Mouse (Mus musculus) T-helper 1 cell (primary cell): ENCODE results near the gene Pcsk6.

Source experiments
- in situ Hi-C: fragments of 300-600 bp; cut with MboI, MseI; formaldehyde crosslinking; loops from one replicate; pipeline ENCODE4 v1.15.1; 2025; ENCODE audit warnings: high pct_unique_total_duplicates

The Pcsk6 gene

DNA sequence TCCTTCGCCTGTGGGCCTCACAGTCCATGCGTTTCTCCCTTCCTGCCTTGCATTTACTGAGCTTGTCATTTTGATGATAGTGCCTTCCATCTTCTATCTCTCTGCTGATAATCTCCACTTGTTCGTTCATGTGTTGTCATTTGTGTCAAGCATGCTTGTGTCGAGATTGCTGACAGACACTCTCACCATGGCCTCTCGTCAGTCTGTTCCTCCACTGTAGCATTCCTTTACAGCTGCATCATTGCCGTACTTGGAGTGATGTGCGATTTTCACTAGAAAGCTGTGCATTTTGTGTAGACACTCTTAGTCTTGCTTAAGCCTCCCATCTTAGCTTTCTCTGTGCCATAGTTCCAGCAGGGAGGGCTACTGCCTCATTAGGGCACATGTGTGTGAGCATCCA lies 79.5 kb downstream of the Pcsk6 start:
- in situ Hi-C loops, result no loop called here

DNA sequence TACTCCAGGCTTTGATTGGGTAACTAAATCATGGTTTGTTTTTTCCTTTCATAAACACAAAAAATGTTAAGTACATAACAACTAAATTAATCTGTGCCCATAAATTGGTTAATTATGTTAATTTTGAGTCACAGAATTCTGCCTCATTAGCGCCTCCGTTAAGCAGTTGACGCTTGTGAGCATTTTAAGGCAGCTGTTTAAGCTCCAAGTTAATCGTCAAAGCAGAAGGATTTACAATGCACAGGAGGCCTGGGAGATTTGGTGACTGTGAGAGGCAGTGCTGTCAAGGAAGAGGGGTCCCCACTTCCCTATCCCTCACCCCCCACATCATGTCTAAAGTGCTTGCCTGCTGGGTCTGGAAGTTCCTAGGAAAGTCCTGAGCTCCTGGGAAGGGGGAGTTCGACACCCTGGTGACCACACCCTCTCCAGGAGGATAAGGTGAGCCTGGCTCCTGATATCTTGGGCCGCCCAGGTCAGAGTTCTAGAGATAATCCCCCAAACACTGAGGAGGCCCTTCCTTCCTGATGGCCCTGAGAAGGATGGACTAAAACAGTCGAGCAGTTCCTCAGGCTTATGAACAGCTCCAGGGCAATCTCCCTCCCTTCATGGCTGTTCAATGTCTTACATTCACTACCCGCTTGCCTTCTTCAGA lies 83.9 kb downstream of the Pcsk6 start:
- in situ Hi-C loops, result no loop called here

- in situ Hi-C loops, result no loop called here
These were observed 84.9 kb downstream of the Pcsk6 start for GRCm38 (mm10) chr7:65946397-65946796.

GRCm38 (mm10) chr7:65948891-65949290 lies 87.4 kb downstream of the Pcsk6 start:
- in situ Hi-C loops, result no loop called here

DNA sequence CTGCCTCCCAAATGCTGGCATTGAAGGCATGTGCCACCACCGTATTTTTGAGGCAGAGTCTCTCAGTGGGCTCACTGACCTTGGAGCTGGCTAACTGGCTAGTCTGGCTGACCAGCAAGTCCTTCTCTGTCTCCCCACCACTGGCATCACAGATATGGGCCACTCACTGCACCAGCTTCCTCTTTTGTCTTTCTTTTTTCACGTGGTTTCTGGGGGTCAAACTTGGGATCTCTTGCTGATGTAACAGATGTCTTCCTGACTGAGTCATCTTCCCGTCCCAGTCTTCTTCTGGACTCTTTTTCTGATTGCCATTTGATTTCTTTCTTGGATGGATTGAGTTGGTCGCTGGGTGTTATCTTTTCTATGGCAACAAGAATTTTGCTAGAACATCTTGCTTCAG lies 93.0 kb downstream of the Pcsk6 start:
- in situ Hi-C loops, result no loop called here

- in situ Hi-C loops, result no loop called here
These were observed 94.0 kb downstream of the Pcsk6 start for GRCm38 (mm10) chr7:65955304-65956220.

- in situ Hi-C loops, result no loop called here
These were observed 95.7 kb downstream of the Pcsk6 start for GRCm38 (mm10) chr7:65957245-65957644.

DNA sequence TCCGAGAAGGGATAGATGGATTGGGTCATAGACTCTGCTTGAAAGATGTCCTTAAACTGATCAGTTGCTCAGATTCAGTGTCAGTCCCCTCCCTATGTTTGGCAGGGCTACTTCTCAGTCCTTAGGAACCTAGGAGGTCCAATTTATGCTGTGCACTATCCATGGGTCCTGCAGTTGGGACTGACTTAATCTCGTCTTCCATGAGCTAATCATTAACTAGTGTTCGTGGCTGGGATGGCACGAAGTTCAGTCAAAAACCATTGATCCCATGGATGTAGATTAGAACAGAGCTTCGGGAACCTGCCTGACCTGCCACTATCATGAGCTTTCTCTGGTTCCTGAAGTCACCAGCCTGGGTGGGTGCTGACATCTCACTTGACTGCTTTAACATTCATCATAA lies 96.6 kb downstream of the Pcsk6 start:
- in situ Hi-C loops, result no loop called here

DNA sequence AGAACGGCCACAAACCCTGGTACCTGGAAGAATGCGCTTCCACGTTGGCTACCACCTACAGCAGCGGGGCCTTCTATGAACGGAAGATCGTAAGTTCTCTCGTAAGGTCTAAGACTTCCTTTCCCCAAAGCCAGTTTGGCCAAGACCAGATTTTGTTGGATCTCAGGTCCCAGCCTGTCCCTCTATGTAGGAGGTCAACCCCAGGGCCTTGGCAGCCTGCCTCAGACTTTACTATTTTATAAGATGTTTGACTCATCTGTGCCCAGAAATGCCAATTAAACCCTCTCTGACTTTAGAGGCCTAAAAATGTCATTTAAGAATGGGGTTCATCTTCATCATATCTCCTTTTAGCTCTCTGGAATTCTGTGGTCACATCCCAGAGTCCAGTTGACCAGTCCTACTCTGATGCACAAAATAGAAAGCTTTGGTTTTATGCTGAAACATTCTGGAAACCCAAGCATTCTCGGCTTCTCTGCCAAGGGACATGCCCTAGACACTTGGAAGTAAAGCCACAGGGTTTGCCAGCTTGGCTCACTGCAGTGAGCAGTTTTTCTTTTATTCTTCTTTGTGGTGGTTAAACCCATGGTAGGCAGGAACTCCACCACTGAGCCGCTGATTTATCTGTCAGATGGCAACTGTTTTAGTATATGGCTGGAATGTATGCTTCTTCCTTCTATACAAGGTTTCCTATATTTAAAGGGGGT lies 97.8 kb downstream of the Pcsk6 start:
- in situ Hi-C loops, result no loop called here

- in situ Hi-C loops, result no loop called here
These were observed 101.1 kb downstream of the Pcsk6 start for GRCm38 (mm10) chr7:65962611-65963010.

DNA sequence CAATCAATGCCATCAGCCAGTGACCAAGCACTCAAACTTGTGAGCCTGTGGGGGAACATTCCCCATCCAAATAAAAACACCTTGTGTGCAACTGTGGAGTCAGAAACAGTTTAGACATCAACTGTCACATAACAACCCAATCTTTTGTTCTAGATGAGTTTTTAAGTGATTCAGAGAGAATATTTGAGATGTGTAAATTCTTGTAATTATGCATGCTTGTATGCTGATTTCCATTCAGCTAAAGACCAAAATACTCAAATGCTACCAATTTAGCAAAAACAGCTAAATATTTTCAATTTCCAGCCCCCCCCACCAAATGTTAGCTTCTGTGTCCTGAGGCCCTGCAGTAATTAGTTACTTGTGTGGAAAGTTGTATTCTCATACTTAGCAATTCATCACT lies 102.9 kb downstream of the Pcsk6 start:
- in situ Hi-C loops, result no loop called here

GRCm38 (mm10) chr7:65971301-65971700 lies 109.8 kb downstream of the Pcsk6 start:
- in situ Hi-C loops, result no loop called here

GRCm38 (mm10) chr7:65977286-65977685 lies 115.8 kb downstream of the Pcsk6 start:
- in situ Hi-C loops, result no loop called here

DNA sequence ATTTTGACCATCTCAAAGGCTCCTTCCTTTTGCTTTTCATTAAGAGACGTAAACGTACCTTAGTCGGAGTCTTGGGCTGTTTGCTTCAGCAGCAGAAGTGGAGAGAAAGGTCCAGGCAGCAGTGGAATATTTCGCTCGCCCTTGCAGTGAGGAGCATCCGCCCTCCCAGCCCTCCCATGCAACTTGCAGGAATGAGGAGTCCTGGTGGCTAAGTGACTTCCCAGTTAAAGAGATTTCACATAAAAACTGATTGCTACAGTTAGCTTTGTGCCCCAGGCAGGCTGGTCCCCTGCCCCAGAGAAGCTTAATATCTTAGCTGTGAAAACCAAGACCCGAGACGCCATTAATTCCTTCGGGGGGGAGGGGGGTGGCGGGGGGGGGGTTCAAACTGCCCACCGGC lies 116.4 kb downstream of the Pcsk6 start:
- in situ Hi-C loops, result no loop called here

DNA sequence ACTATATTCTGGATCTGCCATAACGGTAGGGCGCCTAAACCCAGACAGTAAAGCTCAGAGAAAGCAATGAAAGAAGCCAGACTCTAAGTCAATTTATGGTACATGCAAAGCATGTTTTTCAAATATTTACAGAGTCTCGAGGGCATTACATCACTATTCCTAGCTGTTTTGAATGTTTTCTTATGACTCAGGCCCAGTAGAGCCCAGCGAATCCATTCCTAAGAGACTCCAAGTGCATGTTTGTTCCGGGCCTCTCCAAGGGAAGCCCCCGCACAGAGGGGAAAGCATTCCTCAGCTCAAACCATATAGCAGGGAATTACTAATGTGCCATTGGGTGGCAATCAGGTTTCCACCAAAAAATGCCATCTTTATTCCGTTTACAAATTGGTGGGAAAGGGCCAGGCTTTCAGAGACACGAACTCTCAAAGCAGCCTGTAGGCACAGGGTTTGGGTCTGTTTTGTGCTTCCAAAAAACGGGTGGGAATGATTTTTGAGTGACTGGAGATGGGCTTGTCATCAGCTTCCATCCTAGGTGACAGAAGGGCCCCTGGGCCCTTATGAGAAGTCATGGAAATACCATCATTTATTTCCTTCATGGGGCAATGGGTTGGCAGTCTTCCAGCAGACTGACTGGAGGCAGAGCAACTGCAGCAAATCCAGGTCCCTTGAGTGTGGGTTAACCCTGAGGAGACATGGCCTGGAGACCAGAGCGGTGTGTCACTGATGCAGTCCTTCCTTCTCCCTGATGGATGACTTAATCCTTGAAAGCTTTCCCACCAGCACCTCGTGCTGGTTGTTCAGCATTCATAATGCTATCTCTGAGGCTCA lies 117.7 kb downstream of the Pcsk6 start:
- in situ Hi-C loops, result no loop called here

DNA sequence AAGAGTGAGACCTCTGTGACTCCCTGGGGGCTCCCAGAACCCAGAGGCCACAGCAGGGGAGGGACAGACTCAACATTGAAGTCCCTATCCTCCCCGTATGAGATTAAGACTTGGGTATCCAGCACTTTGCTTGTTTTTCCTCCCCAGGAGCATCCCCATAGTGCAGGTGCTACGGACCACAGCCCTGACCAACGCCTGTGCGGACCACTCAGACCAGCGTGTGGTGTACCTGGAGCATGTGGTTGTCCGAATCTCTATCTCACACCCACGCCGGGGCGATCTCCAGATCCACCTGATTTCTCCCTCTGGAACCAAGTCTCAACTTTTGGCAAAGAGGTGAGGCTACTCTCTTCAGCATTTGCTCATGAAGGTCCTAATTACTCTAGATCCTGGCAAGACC lies 118.5 kb downstream of the Pcsk6 start:
- in situ Hi-C loops, result no loop called here

- in situ Hi-C loops, result no loop called here
These were observed 120.5 kb downstream of the Pcsk6 start for GRCm38 (mm10) chr7:65982057-65982456.

DNA sequence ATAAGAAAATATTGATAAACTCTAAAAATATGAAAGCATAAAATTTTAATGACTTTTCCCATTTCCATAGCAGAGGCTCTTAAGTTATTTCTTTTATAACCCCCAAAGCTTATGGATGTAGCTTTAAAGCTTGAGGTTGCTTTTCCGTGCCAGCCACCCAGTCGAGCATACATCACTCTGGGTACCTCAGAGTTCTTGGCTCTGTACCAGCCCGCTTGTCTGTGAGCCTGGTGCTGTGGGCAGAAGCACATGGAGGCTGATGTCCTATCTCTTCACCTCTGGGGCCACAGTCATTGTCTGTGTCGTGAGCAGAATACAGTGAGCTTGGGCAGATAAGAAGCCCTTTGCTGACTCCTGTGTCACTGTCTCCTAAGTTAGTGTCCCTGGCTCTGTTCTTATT lies 126.7 kb downstream of the Pcsk6 start:
- in situ Hi-C loops, result no loop called here

GRCm38 (mm10) chr7:65988709-65989108 lies 127.2 kb downstream of the Pcsk6 start:
- in situ Hi-C loops, result no loop called here

DNA sequence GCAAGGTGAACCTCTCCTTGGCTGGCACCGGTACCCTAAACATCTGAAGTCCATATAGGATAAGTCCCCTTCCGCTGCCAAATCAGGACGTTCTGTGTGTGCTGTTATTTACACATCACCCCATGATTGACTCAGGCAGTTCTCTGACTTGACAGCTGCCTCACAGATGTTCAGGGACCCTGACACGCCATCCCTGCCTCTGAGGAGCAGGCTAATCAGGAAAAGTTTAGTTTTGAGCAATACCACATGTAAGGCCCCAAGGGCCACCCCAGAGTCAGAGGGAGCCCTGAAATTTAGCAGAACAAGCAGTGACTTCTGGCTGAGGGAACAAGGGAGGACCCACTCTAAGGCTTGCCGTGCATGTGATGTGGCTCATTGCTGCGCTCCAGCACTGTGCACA lies 130.8 kb downstream of the Pcsk6 start:
- in situ Hi-C loops, result no loop called here

GRCm38 (mm10) chr7:65993410-65993809 lies 131.9 kb downstream of the Pcsk6 start:
- in situ Hi-C loops, result no loop called here
